In genomic region chr14:57665628-57665950, GRCm38 (mm10) we compare ENCODE assay signal across 8 mouse cellular contexts. TPM values are rescaled to one million over a fixed set of nuclear protein-coding genes. Genes with fewer than 3 reads are reported as not detected.
A peak's percentile ranks its signal among the peaks of the same experiment; 100 is the strongest.
DNase-seq lines count a peak whose midpoint lies in the region; ATAC-seq and TF ChIP-seq lines count a peak whose summit lies in the region.

No protein-coding gene starts in this region.

- peak overlapping the region; percentile 94 for H3K27ac ChIP-seq in heart, embryonic 13.5 days (replicated peaks)
- H3K27ac ChIP-seq in ES-E14 (ENCODE audit: insufficient read depth, low read depth, low read length, poor library complexity, severe bottlenecking), result no peak overlapping the region
- peak overlapping the region; percentile 91; the same call in 1 of the 2 replicates for H3K27ac ChIP-seq in forebrain, postnatal 0 days (ENCODE audit: low read depth, low read length)

- ATAC-seq in heart, embryonic 13.5 days (ENCODE audit: extremely low read depth, insufficient number of reproducible peaks, low FRiP score, low TSS enrichment), result no peak
- ATAC-seq in forebrain, postnatal 0 days, result 0 out of 2 replicates have a peak, but pooled peaks have one; percentile 0

- H3K9ac ChIP-seq in heart, embryonic 13.5 days, result peak overlapping the region; percentile 92
- H3K9ac ChIP-seq in ES-E14 (ENCODE audit: insufficient read depth, low read depth, low read length, poor library complexity, severe bottlenecking), result peak overlapping the region; percentile 97
- H3K9ac ChIP-seq in forebrain, postnatal 0 days, result peak overlapping the region; percentile 83

- H3K27me3 ChIP-seq in heart, embryonic 13.5 days (replicated peaks), result no peaks in the 10 kb centered on the region
- H3K27me3 ChIP-seq in forebrain, postnatal 0 days (ENCODE audit: insufficient read depth, low read length), result no peaks in the 10 kb centered on the region

- H3K4me1 ChIP-seq in heart, embryonic 13.5 days, result peaks cover 24% of the 10 kb centered on the region
- peaks cover 0 to 2% of the 10 kb centered on the region in 2 experiments; a peak in 2 of 4 replicates for H3K4me1 ChIP-seq in ES-E14 (ENCODE audit: control insufficient read depth in 2 of 2, insufficient read depth in 2 of 2, low read length in 2 of 2, poor library complexity in 1 of 2)
- peaks cover 12% of the 10 kb centered on the region; the same call in 1 of the 2 replicates for H3K4me1 ChIP-seq in forebrain, postnatal 0 days (ENCODE audit: insufficient read depth)

- in situ Hi-C loops in ES-E14 (cut with MboI; ENCODE audit: low sequenced_read_pairs in 2 of 2, unreplicated experiment in 2 of 2), result no loop called here

- 12% methylated on average over 10 of the region's 10 CpGs for WGBS in heart, embryonic 13.5 days
- WGBS in forebrain, postnatal 0 days, result 11% methylated on average over 10 of the region's 10 CpGs

- no peak for DNase-seq in heart, postnatal 4 days
- DNase-seq in ES-E14 (ENCODE audit: low read depth, low spot score), result no peak
- no peak for DNase-seq in forebrain, postnatal 0 days
- peak; percentile 8 for DNase-seq in lung, postnatal 36 days
- no peak for DNase-seq in urinary bladder, postnatal 10 days (ENCODE audit: low spot score)
- no peak for DNase-seq in thymus, adult 18-20 months
- DNase-seq in urinary bladder, adult 2 months (ENCODE audit: low spot score), result no peak

- H3K36me3 ChIP-seq in heart, embryonic 13.5 days, result peaks cover 4% of the 10 kb centered on the region; the same call in 1 of the 2 replicates
- peaks cover 2% of the 10 kb centered on the region; the same call in 1 of the 2 replicates for H3K36me3 ChIP-seq in ES-E14 (ENCODE audit: control insufficient read depth, insufficient read depth, low read length, poor library complexity, severe bottlenecking)
- H3K36me3 ChIP-seq in forebrain, postnatal 0 days (ENCODE audit: insufficient read depth), result no peaks in the 10 kb centered on the region

- H3K9me3 ChIP-seq in heart, embryonic 13.5 days, result no peaks in the 10 kb centered on the region
- H3K9me3 ChIP-seq in ES-E14 (ENCODE audit: control insufficient read depth, insufficient read depth, low read depth, low read length), result no peaks in the 10 kb centered on the region
- no peaks in the 10 kb centered on the region for H3K9me3 ChIP-seq in forebrain, postnatal 0 days (ENCODE audit: low read length)

- H3K4me3 ChIP-seq in heart, embryonic 13.5 days, result peak overlapping the region; percentile 80
- H3K4me3 ChIP-seq in ES-E14 (ENCODE audit: insufficient read depth in 1 of 2, low read depth in 1 of 2, low read length in 2 of 2, poor library complexity in 1 of 2, severe bottlenecking in 1 of 2), result peak overlapping the region; percentile 87 to 94
- peak overlapping the region; percentile 86 for H3K4me3 ChIP-seq in forebrain, postnatal 0 days (ENCODE audit: low read depth, low read length)

- TF ChIP-seq CTCF in forebrain, postnatal 0 days (IDR thresholded peaks at IDR 0.05; ENCODE audit: low read depth), result no peak

- H3K4me2 ChIP-seq in heart, embryonic 13.5 days, result peak overlapping the region; percentile 87
- H3K4me2 ChIP-seq in forebrain, postnatal 0 days (ENCODE audit: low read depth), result peak overlapping the region; percentile 69

TF ChIP-seq in ES-E14, 5 proteins besides CTCF, POLR2A, EP300 and RAD21:
- no peak for TF ChIP-seq ZC3H11A (IDR thresholded peaks at IDR 0.05; ENCODE audit: borderline replicate concordance, low read depth, low read length)
- TF ChIP-seq MAFK (IDR thresholded peaks at IDR 0.05; ENCODE audit: insufficient read depth, low read depth, low read length), result no peak
- TF ChIP-seq HCFC1 (IDR thresholded peaks at IDR 0.05; ENCODE audit: borderline replicate concordance, insufficient read depth, low read length), result no peak
- TF ChIP-seq CHD2 (IDR thresholded peaks at IDR 0.05; ENCODE audit: low read depth, low read length), result no peak
- no peak for TF ChIP-seq ZNF384 (IDR thresholded peaks at IDR 0.05; ENCODE audit: low read depth, low read length)

RNA-seq across cellular contexts. Expression of gene Xpo4, which starts 0.4 kb away (rescaled TPM):
- 12.0 TPM in 2 replicates for polyA plus RNA-seq in heart, embryonic 13.5 days (2015; fragmentation: Nextera tagmentation; extraction: Ambion mirVana)
- 10 to 100 TPM; 19.9 to 21.9 TPM for total RNA-seq in heart, postnatal 4 days (2021)
- total RNA-seq in ES-E14 (2012; rRNA removed), result 42.2 and 79.2 TPM in 2 replicates
- total RNA-seq in forebrain, postnatal 0 days (2014; rRNA removed), result 18.9 and 21.2 TPM in 2 replicates
- 6.0 and 8.5 TPM in 2 replicates for polyA plus RNA-seq in forebrain, postnatal 0 days (2015; fragmentation: Nextera tagmentation; extraction: Ambion mirVana)
- 7.6 and 8.8 TPM in 2 replicates for polyA plus RNA-seq in urinary bladder, adult 2 months (2012; rRNA removed)
